Mouse (Mus musculus) CH12.LX (cell line): ENCODE measurements at regions not wholly inside any gene's neighbourhood (a gene's known extent, or its start where the extent isn't known, plus 50 kb on each side); places are given as distances from the start of the nearest gene placed in this dataset.

Experiments
- BHLHE40 ChIP-seq: IDR thresholded peaks from 2 replicates; pipeline ENCODE4 v1.6.1; 2011; ENCODE audit warnings: mild to moderate bottlenecking, low read depth, low read length, improper control_type of control experiment
- CTCF ChIP-seq, 2 experiments: IDR thresholded peaks in 1 of 2; conservative IDR thresholded peaks in 1 of 2; 2 replicates each; pipeline ENCODE4 v1.5.1; 2011 to 2012; ENCODE audit warnings: low read depth in 2 of 2, low read length in 2 of 2, improper control_type of control experiment in 1 of 2, inconsistent platforms in 1 of 2, mild to moderate bottlenecking in 1 of 2, moderate library complexity in 1 of 2
- EP300 ChIP-seq: IDR thresholded peaks from 2 replicates; pipeline ENCODE4 v1.6.1; 2011; ENCODE audit warnings: low read length, improper control_type of control experiment
- HCFC1 ChIP-seq: IDR thresholded peaks from 2 replicates; pipeline ENCODE4 v1.6.1; 2012; ENCODE audit warnings: low read depth, mild to moderate bottlenecking, inconsistent platforms, low read length, improper control_type of control experiment
- JUND ChIP-seq: conservative IDR thresholded peaks from 2 replicates; pipeline ENCODE4 v1.6.1; 2011; ENCODE audit warnings: low read depth, low read length, improper control_type of control experiment
- MAFK ChIP-seq: IDR thresholded peaks from 2 replicates; pipeline ENCODE4 v1.6.1; 2011; ENCODE audit warnings: low read length, improper control_type of control experiment; ENCODE audit not compliant: insufficient replicate concordance
- NELFE ChIP-seq: IDR thresholded peaks from 2 replicates; pipeline ENCODE4 v1.6.1; 2011; ENCODE audit warnings: low read depth, low read length, improper control_type of control experiment
- NRF1 ChIP-seq: IDR thresholded peaks from 2 replicates; pipeline ENCODE4 v1.6.1; 2014; ENCODE audit warnings: low read depth, mild to moderate bottlenecking, inconsistent platforms, low read length, improper control_type of control experiment, moderate library complexity
- POLR2AphosphoS2 ChIP-seq: IDR thresholded peaks from 2 replicates; pipeline ENCODE4 v1.6.1; 2011; ENCODE audit warnings: low read depth, low read length, improper control_type of control experiment
- SIN3A ChIP-seq: IDR thresholded peaks from 2 replicates; pipeline ENCODE4 v1.6.1; 2012; ENCODE audit warnings: low read length, improper control_type of control experiment, inconsistent platforms
- TCF12 ChIP-seq: IDR thresholded peaks from 2 replicates; pipeline ENCODE4 v1.6.1; 2014; ENCODE audit warnings: low read depth, mild to moderate bottlenecking, inconsistent platforms, low read length, improper control_type of control experiment
- USF1 ChIP-seq: IDR thresholded peaks from 2 replicates; pipeline ENCODE4 v1.6.1; 2014; ENCODE audit warnings: low read depth, mild to moderate bottlenecking, inconsistent platforms, low read length, improper control_type of control experiment
- ZKSCAN1 ChIP-seq: IDR thresholded peaks from 2 replicates; pipeline ENCODE4 v1.6.1; 2012; ENCODE audit warnings: low read depth, inconsistent platforms, low read length, improper control_type of control experiment, borderline replicate concordance

GRCm38 (mm10) chr12:99099881-99100280 is 179.5 kb downstream of the Ttc8 start:
- TF ChIP-seq ZKSCAN1 (no peak), MAFK (no peak), CTCF (conservative IDR thresholded peaks at IDR 0.05 in 1 of 2, IDR thresholded peaks at IDR 0.05 in 1 of 2; ENCODE audit: low read depth in 2 of 2, low read length in 2 of 2) (no peak), HCFC1 (no peak), NRF1 (no peak), SIN3A (no peak), JUND (no peak), TCF12 (no peak), BHLHE40 (no peak), POLR2AphosphoS2 (no peak), NELFE (no peak), EP300 (no peak), USF1 (no peak)
